Mouse (Mus musculus): ENCODE data around the gene Hira. TPM values are rescaled to one million over a fixed set of nuclear protein-coding genes. Genes with fewer than 3 reads are reported as not detected.
"Not testable (repeated sequence)": the region's sequence is repeated elsewhere in the genome, so short reads cannot be mapped to it uniquely, and the experiment has no call there.

Hira gene
- polyA plus RNA-seq, 1 experiment from 2014 or later: 3.0 TPM

DNA sequence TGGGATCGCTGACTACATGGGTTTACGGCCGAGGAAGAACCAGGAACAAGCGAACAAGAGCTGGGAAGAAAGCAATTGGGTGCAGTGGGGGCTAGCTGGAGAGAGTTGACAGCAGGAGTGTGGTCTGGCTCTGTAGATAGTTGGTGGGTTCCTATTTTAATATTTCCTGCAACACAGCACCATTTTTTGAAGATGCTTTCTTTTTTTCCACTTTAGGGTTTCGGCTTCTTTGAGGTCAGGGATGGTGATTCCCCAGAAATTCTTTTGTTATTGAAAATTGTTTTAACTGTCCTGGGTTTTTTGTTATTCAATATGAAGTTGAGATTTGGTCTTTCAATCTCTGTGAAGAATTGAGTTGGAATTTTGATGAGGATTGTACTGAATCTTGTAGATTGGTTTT is 110.0 kb downstream of the Hira start:
- Histone ChIP-seq H3K9ac (ENCODE audit: low read depth, low read length) (no peak overlapping the region), H3K36me3 (ENCODE audit: control insufficient read depth, insufficient read depth) (no peaks in the 10 kb centered on the region), H3K4me3 (ENCODE audit: low read depth, low read length) (no peak overlapping the region), H3K27me3 (ENCODE audit: control insufficient read depth, insufficient read depth, low read depth, low read length) (no peaks in the 10 kb centered on the region), H3K4me2 (ENCODE audit: low read depth, low read length) (no peak overlapping the region), H3K4me1 (ENCODE audit: control insufficient read depth, low read depth, low read length) (no peaks in the 10 kb centered on the region), H3K27ac (ENCODE audit: low read length) (no peak overlapping the region), H3K9me3 (replicated peaks; ENCODE audit: control insufficient read depth, low read length) (no peaks in the 10 kb centered on the region)
- ATAC-seq (ENCODE audit: low read depth): no peak
- 66% methylated on average over 5 of the region's 5 CpGs for WGBS (ENCODE audit: insufficient replicate concordance)

DNA sequence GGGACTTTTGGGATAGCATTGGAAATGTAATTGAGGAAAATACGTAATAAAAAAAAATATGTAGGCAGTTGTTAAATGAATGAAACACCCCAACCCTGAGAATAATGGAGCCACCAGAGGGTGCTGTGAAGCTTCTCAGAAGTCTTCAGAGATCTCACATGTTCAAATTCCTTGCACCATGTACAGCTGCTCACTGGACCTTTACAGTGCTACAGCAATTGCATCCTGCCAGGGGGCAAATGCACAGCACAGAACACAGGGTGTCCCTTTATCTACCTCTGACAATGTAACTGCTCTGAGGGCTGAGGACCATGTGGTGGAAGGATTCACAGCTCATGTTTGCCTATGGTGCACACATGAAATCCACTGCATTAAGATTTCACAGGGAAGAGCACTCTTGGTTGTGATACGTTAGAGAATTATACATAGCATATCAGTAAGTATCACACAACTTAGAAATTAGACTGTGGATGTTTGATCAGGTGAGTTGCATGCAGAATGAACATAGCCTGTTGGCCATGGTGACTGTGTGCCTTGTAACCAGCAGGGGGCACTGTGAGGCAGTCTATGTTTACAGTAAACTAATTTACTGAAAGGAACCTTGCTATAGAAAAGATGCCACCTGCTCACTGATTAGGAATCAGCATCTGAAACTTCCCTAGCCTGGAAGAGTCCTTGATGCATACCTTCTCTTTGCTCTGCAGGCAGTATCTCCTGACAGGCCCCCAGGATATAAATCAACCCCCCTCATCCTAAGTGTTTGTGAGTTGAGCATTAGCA is 126.0 kb downstream of the Hira start:
- WGBS (ENCODE audit: insufficient replicate concordance): 25% methylated on average over 2 of the region's 2 CpGs
- H3K27me3 ChIP-seq (ENCODE audit: control insufficient read depth, insufficient read depth, low read depth, low read length); ATAC-seq (ENCODE audit: low read depth); H3K9ac ChIP-seq (ENCODE audit: low read depth, low read length); H3K4me2 ChIP-seq (ENCODE audit: low read depth, low read length); H3K4me3 ChIP-seq (ENCODE audit: low read depth, low read length); H3K27ac ChIP-seq (ENCODE audit: low read length); H3K36me3 ChIP-seq (ENCODE audit: control insufficient read depth, insufficient read depth); H3K9me3 ChIP-seq (replicated peaks; ENCODE audit: control insufficient read depth, low read length); H3K4me1 ChIP-seq (ENCODE audit: control insufficient read depth, low read depth, low read length): not testable (repeated sequence)

- H3K4me2 ChIP-seq (ENCODE audit: low read depth, low read length): no peak overlapping the region
- H3K9ac ChIP-seq (ENCODE audit: low read depth, low read length): no peak overlapping the region
- H3K27me3 ChIP-seq (ENCODE audit: control insufficient read depth, insufficient read depth, low read depth, low read length): no peaks in the 10 kb centered on the region
- H3K4me3 ChIP-seq (ENCODE audit: low read depth, low read length): no peak overlapping the region
- H3K36me3 ChIP-seq (ENCODE audit: control insufficient read depth, insufficient read depth): no peaks in the 10 kb centered on the region
- H3K9me3 ChIP-seq (replicated peaks; ENCODE audit: control insufficient read depth, low read length): no peaks in the 10 kb centered on the region
- H3K4me1 ChIP-seq (ENCODE audit: control insufficient read depth, low read depth, low read length): no peaks in the 10 kb centered on the region
- 63% methylated on average over 1 of the region's 1 CpGs for WGBS (ENCODE audit: insufficient replicate concordance)
- H3K27ac ChIP-seq (ENCODE audit: low read length): no peak overlapping the region
- no peak for ATAC-seq (ENCODE audit: low read depth)
These were observed 126.9 kb downstream of the Hira start for GRCm38 (mm10) chr16:19003757-19004156.

DNA sequence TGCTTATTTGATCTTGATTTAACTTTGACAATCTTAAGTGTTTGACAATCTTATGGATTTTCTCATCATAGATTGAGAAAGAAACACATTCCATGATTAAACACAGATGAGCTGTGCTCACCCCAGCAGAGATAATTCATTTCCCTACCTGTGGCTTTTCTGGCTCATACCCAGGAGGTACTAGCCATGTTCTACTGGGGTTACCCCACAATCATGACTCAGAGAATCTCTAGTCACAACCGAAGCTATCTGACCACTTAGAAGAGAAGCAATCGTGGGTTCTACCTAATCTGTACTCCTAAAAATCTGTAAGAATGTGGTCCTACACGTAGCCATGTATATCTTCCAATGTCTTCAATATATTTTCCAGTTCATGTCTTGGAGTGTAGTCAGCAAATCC is 128.5 kb downstream of the Hira start:
- Histone ChIP-seq H3K9me3 (replicated peaks; ENCODE audit: control insufficient read depth, low read length) (no peaks in the 10 kb centered on the region), H3K4me3 (ENCODE audit: low read depth, low read length) (no peak overlapping the region), H3K27me3 (ENCODE audit: control insufficient read depth, insufficient read depth, low read depth, low read length) (no peaks in the 10 kb centered on the region), H3K27ac (ENCODE audit: low read length) (no peak overlapping the region), H3K4me2 (ENCODE audit: low read depth, low read length) (no peak overlapping the region), H3K9ac (ENCODE audit: low read depth, low read length) (no peak overlapping the region), H3K36me3 (ENCODE audit: control insufficient read depth, insufficient read depth) (no peaks in the 10 kb centered on the region), H3K4me1 (ENCODE audit: control insufficient read depth, low read depth, low read length) (no peaks in the 10 kb centered on the region)
- no peak for ATAC-seq (ENCODE audit: low read depth)
- 35% methylated on average over 3 of the region's 3 CpGs for WGBS (ENCODE audit: insufficient replicate concordance)

- no peak overlapping the region for H3K4me3 ChIP-seq (ENCODE audit: low read depth, low read length)
- no peak overlapping the region for H3K27ac ChIP-seq (ENCODE audit: low read length)
- no peaks in the 10 kb centered on the region for H3K9me3 ChIP-seq (replicated peaks; ENCODE audit: control insufficient read depth, low read length)
- no peaks in the 10 kb centered on the region for H3K36me3 ChIP-seq (ENCODE audit: control insufficient read depth, insufficient read depth)
- H3K9ac ChIP-seq (ENCODE audit: low read depth, low read length): no peak overlapping the region
- no peaks in the 10 kb centered on the region for H3K4me1 ChIP-seq (ENCODE audit: control insufficient read depth, low read depth, low read length)
- no peaks in the 10 kb centered on the region for H3K27me3 ChIP-seq (ENCODE audit: control insufficient read depth, insufficient read depth, low read depth, low read length)
- H3K4me2 ChIP-seq (ENCODE audit: low read depth, low read length): no peak overlapping the region
- WGBS (ENCODE audit: insufficient replicate concordance): 50% methylated on average over 1 of the region's 1 CpGs
- ATAC-seq (ENCODE audit: low read depth): no peak
These were observed 129.9 kb downstream of the Hira start for GRCm38 (mm10) chr16:19006715-19007114.

- not testable (repeated sequence) for H3K4me2 ChIP-seq (ENCODE audit: low read depth, low read length); H3K9ac ChIP-seq (ENCODE audit: low read depth, low read length); H3K4me3 ChIP-seq (ENCODE audit: low read depth, low read length); H3K36me3 ChIP-seq (ENCODE audit: control insufficient read depth, insufficient read depth); H3K27me3 ChIP-seq (ENCODE audit: control insufficient read depth, insufficient read depth, low read depth, low read length); H3K27ac ChIP-seq (ENCODE audit: low read length); ATAC-seq (ENCODE audit: low read depth); H3K9me3 ChIP-seq (replicated peaks; ENCODE audit: control insufficient read depth, low read length); H3K4me1 ChIP-seq (ENCODE audit: control insufficient read depth, low read depth, low read length)
- 17% methylated on average over 1 of the region's 1 CpGs for WGBS (ENCODE audit: insufficient replicate concordance)
These were observed 130.4 kb downstream of the Hira start for GRCm38 (mm10) chr16:19007186-19007591.

GRCm38 (mm10) chr16:19010710-19011109 is 133.9 kb downstream of the Hira start:
- H3K27ac ChIP-seq (ENCODE audit: low read length): no peak overlapping the region
- H3K9ac ChIP-seq (ENCODE audit: low read depth, low read length): no peak overlapping the region
- no peaks in the 10 kb centered on the region for H3K27me3 ChIP-seq (ENCODE audit: control insufficient read depth, insufficient read depth, low read depth, low read length)
- no peaks in the 10 kb centered on the region for H3K4me1 ChIP-seq (ENCODE audit: control insufficient read depth, low read depth, low read length)
- H3K9me3 ChIP-seq (replicated peaks; ENCODE audit: control insufficient read depth, low read length): no peaks in the 10 kb centered on the region
- no peak overlapping the region for H3K4me3 ChIP-seq (ENCODE audit: low read depth, low read length)
- WGBS (ENCODE audit: insufficient replicate concordance): 34% methylated on average over 2 of the region's 2 CpGs
- no peak for ATAC-seq (ENCODE audit: low read depth)
- no peaks in the 10 kb centered on the region for H3K36me3 ChIP-seq (ENCODE audit: control insufficient read depth, insufficient read depth)
- H3K4me2 ChIP-seq (ENCODE audit: low read depth, low read length): no peak overlapping the region

GRCm38 (mm10) chr16:19013550-19013949 is 136.7 kb downstream of the Hira start:
- no peak for ATAC-seq (ENCODE audit: low read depth)
- Histone ChIP-seq H3K4me3 (ENCODE audit: low read depth, low read length) (no peak overlapping the region), H3K27ac (ENCODE audit: low read length) (no peak overlapping the region), H3K4me1 (ENCODE audit: control insufficient read depth, low read depth, low read length) (no peaks in the 10 kb centered on the region), H3K36me3 (ENCODE audit: control insufficient read depth, insufficient read depth) (no peaks in the 10 kb centered on the region), H3K9ac (ENCODE audit: low read depth, low read length) (no peak overlapping the region), H3K4me2 (ENCODE audit: low read depth, low read length) (no peak overlapping the region), H3K27me3 (ENCODE audit: control insufficient read depth, insufficient read depth, low read depth, low read length) (no peaks in the 10 kb centered on the region), H3K9me3 (replicated peaks; ENCODE audit: control insufficient read depth, low read length) (no peaks in the 10 kb centered on the region)
- WGBS (ENCODE audit: insufficient replicate concordance): 44% methylated on average over 1 of the region's 1 CpGs

GRCm38 (mm10) chr16:19014650-19015049 is 137.8 kb downstream of the Hira start:
- no peaks in the 10 kb centered on the region for H3K4me1 ChIP-seq (ENCODE audit: control insufficient read depth, low read depth, low read length)
- ATAC-seq (ENCODE audit: low read depth): no peak
- no peak overlapping the region for H3K4me3 ChIP-seq (ENCODE audit: low read depth, low read length)
- H3K27me3 ChIP-seq (ENCODE audit: control insufficient read depth, insufficient read depth, low read depth, low read length): no peaks in the 10 kb centered on the region
- no peak overlapping the region for H3K4me2 ChIP-seq (ENCODE audit: low read depth, low read length)
- no peak overlapping the region for H3K27ac ChIP-seq (ENCODE audit: low read length)
- H3K36me3 ChIP-seq (ENCODE audit: control insufficient read depth, insufficient read depth): no peaks in the 10 kb centered on the region
- H3K9ac ChIP-seq (ENCODE audit: low read depth, low read length): no peak overlapping the region
- no peaks in the 10 kb centered on the region for H3K9me3 ChIP-seq (replicated peaks; ENCODE audit: control insufficient read depth, low read length)

All from liver, embryonic 16.5 days (tissue).